Mouse (Mus musculus) lung, postnatal 10 days (tissue): ENCODE data around the gene Kctd6.

ENCODE experiments used
- DNase-seq: peaks from one replicate; pipeline ENCODE4 v3.0.0; 2021

Gene Kctd6

DNA sequence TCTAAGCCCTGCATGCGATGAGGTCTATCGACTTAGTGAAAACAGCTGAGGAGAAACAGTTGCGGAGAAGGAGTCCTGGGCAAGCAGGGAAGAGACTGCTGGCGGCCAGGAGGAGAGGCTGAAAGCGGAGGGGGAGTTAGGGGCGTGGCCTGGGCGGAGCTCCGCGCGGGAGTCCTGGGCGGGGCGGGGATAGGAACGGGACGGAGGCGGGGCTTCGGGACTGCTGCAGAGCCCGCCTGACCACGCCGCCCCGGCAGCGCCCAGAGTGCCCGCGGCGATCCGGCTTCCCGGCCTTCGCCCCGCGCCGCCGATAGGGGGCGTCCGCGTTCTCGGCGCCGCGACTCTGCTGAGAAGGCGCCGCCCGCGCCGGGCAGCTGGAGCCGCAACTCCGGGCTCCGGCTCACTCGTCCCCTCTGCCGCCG is at the start of gene Kctd6:
Kctd6 (plus strand) TSS at position 338 of the 422 bp plus-strand sequence.
- DNase-seq, result peak; percentile 99

DNA sequence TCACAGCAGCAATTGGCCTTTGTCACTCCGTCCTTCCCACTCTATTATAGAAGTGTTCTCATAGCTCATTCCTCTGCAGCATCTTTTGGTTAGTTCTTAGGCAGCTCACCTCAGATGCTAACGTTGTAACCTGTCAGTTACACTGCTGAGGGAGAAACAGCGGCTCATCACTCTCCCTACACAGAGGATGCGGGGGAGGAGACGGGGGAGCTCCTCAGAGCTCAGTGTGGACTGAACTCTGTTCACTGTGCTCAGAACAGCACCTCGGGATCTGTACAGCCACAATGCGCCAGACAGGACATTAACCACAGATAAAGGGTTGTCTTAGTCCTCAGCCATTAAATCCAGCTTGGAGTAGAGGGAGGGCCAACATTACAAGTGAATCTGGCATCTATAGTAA is 49.5 kb upstream of the Kctd6 start:
- no peak for DNase-seq

DNA sequence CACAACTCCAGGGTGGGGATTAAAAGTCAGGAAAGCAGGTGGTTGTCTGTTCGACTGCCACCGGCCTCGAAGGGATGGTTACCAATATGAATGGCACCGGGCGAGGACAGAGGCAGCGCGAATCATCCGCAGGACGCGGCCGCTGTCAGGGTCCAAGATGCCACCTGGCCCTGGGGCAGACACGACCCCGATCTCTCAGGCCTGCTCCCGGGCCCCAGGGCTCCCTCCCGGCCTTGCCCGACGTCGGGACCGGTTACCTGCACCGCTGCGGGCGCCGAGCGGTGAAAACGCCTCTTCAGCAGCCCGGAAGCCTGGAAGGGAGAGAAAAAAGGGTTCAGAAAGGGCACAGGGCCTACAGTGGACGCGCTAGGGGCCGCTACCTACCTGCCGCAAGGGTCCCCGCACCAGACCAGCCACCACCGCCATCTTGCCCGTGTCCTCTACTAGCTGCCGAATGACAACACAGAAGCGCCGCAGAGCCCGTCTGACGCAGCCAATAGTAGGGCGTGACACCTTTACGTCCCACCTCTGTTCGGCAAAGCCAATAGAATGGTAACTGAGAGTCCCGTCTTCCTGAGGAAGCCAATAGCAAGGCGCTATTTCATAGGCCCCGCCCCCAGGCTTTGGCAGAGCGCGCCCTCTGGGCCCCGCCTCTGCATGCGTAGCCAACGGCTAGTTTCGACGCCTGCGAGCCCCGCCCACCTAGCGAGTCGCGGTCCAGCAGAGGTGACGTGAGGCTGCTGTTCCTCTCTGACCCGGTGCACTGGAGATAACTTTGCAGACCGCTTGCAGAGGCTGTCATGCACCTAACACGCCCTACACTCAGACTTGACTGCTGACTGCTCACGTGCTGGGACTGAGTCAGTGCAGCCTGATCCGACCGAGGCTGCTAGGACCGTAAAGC is 41.2 kb upstream of the Kctd6 start, which contains the start of gene Pdhb:
Pdhb (minus strand) TSS at position 519 of the 904 bp plus-strand sequence.
- DNase-seq, result peak; percentile 100

DNA sequence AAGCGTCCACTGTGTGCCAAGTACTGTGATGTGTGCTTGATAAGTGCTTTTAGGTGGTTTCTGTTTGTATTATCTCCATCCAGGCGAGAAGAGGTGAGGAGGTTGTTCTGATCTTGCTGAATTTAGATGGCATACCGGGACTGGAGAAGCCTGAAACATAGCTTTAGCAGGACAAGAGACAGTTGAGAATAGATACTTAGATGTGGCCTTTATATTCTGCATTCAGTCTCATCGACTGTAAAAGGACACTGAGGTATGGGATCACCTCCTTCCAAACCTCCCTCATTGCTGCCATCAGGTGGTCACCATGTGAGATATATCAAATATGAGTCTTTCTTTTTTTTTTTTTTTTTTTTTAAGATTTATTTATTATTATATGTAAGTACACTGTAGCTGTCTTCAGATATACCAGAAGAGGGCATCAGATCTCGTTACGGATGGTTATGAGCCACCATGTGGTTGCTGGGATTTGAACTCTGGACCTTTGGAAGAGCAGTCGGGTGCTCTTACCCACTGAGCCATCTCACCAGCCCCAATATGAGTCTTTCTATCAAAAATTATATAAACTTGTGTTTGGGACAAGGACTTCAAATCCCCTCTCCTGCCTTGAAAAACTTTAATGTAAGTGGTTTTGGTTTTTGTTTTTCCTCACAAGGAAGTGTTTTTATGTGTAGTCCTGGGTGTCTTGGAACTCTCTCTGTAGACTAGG is 40.2 kb upstream of the Kctd6 start:
- DNase-seq, result peak; percentile 37

DNA sequence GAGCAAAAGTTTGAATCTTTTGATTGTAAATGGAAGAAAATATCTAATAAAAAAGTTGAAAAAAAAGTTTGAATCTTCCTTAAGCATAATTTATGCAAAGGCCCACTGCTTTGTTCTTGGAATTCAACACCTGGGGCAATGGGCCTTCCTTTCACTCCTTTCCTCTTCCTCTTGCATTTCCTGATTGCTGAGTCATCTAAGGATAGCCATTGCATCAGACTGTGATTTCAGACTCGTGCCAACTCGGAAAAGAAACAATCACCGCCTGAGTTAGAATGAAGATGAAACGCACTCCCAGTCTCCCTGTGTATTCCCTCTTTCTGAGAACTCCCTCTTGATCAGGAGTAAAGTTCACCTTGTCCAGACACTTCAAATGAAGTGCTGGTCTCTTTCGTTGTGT is 39.3 kb upstream of the Kctd6 start:
- DNase-seq, result no peak

DNA sequence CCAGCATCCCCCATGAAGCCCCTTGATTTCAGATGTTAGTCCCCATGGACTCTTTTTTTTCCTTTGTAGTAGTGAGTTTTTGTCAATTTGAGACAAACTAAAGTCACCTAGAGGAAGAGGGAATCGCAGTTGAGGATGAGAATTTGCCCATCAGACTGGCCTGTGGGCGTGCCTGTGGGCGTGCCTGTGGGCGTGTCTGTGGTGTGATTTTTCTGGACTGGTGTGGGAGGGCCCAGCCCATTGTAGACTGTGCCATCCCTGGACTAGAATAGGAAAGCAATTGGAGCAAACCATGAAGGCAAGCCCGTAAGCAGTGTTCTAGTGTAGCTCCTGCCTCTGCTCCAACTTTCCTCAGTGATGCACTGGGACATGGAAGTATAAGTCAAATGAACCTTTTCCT is 37.7 kb upstream of the Kctd6 start:
- peak; percentile 18 for DNase-seq

DNA sequence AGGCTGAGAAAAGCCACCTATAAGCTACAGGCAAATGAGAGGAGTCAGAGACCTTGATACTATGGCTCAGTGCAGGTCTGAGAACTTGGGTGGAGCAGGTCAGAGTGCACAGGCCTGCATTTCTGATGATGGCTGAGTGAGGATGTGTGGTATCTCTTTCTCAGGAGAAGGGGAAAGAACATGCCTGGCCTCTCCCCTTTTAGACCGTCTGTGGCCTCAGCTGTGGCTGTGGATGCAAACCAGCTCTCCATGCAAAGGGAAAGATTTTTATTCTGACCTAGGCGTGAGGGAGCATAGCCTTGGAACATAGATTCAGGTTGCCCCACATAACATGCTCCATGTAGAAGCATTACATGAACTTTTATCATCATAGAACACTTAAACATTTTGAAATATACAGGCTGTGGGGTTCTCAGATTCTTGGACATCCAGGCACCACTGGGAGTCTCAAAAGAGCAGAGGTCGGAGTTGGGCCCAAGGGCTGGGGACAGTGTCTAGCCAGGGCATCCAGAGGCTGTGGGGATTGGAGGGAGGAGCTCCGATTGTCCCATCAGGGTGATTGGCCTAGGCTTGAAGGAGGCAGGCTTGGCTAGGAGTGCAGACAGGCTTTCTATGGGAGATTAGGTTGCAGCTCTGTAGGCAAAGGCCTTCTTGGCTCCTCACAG is 33.4 kb upstream of the Kctd6 start:
- DNase-seq, result no peak

DNA sequence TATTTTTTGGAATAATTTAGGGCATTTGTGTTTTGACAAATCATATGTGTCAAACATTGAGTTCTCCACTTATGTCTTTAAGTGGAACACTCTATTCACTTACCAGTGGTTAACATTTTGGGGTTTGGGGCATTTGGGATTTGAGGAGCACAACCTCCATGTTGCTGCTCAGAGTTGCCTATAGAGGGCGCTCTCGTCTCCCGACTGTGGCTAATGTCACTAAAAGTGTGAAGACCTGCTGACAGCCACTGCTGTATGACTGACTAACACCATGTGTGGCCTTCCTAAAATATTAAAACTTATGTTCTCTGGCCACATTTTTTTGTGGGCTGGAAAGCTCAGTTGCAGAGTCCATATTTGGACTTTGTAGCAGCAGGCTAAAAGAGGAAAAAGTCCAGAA is 30.6 kb upstream of the Kctd6 start:
- DNase-seq, result no peak

DNA sequence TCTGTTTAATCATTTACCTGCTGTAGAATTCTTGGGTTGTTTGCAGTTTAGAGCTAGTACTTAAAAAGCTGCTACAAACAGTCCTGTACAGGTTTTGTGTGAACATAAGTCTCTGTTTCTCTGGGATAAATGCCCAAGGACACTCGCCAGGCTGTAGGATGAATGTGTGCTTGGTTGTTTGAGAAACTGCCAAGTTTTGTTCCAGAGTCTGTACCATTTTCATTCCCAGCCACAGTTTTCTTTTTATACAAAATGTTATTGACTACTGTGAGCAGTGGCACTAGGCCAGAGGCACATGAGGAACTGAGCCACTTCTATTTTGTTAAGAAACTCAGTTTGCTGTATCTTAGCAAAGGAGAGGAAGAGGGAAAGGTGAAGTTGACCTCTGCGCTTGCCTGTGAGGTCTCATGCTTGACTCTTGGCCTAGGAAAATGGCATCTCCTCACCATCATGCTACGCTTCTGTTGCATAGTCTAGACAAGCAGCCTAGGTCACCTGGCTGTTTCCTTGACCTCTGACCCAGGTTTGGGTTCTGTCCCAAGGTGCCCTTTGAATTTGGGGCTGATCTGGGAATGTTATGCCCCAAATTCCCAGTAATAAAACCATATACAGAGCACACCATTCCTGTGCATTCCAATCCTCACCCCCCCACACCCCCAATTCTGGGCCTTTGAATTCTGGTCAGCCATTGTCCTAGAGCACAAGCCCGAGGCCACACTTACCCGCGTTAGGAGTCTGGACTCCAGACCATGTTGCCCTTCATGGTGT is 27.5 kb upstream of the Kctd6 start:
- DNase-seq, result no peak

DNA sequence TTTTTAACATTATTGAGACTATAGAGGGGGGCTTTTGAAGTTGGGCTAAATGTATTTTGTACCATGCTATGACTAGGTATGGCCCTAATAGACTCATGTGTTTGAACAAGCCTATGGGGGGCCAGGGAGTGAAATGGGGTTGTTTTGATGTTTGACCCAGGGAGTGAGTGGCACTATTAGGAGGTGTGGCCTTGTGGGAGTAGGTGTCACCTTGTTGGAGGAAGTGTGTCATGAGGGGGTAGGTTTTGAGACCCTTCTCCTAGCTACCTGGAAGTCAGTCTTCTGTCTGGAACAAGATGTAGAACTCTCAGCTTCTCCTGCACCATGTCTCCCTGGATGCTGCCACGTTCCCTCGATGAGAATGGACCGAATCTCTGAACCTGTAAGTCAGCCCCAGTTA is 23.4 kb upstream of the Kctd6 start:
- no peak for DNase-seq

DNA sequence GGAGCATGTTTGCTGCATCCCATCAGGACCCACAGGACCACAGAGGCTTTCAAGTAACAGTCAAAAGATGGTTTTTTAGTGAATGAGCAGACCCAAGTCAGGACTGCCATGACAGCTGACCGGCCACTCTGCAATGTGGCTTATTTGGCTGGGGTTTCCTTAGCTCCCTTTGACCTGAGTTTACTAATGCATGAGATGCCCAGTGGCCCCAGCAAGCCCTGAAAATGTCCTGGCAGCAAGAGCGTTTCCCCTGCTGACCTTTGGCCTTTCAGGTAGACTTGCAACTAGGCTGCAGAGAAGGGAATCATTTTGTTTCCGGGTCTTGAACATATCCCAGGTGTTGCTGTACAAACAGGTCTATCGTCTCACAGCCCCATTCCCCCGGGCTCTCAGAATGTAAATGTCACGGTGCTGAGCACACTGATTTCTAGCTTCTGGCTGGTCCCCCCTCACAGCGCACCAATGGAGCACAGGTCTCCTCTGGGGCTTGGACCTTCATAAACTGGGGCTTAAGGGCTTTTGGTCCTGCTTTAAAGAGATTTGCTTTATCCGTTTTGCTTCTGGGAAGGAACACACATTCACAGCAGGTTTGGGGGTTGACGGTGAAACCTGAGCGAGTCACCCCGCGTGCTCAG is 22.5 kb upstream of the Kctd6 start:
- DNase-seq, result no peak

DNA sequence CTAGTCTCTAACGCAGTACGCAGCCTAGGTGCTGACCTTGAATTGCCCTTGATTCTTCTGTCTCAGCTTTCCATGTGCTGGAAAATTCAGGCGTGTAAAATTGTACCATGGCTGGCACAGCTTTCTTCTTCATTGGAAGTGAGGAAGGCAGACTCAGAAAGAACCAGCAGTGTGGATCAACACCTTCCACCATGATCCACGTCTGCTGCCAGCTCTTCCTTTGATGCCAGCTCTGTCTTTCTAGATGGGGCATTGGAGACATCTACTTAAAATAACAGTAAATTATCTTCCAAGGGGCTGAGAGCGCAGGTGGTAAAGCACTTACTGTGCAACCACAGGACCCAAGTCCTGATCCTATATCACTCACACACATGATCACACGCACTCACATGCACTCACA is 21.2 kb upstream of the Kctd6 start:
- no peak for DNase-seq

DNA sequence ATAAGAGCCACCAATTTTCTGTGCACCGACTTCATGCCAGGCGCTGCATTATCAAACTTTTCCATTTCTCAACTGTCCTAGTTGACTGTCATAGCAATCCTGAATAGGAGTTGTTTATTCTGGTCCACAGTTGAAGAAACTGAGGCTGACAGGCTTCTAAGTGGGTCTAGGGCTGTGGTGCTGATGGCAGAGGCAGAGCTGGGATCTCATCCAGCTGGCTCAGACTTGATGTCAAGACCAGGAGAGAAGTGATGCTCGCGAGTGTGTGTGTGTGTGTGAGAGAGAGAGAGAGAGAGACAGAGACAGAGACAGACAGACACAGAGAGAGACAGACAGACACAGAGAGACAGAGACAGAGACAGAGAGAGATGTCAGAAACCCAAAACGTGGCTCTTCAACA is 13.2 kb upstream of the Kctd6 start:
- DNase-seq, result no peak

DNA sequence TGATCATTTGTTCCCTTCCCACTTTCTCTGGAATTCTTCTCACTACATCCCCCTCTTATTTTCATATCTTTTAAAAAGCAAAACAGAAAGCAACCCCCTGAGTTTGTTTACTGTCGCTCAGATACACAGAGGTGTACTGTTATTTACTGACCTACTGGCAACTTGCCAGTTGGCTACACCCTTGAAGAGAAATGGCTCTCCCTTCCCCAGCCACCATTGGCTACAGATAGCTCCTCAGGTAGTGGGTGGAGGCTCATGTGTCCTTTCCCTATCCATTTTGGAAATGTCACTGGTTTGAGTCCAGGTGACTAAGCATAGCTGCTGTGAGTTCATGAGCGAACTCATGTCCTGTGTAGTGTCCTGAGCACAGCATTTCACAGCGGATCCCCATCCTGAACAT is 12.2 kb upstream of the Kctd6 start:
- no peak for DNase-seq

DNA sequence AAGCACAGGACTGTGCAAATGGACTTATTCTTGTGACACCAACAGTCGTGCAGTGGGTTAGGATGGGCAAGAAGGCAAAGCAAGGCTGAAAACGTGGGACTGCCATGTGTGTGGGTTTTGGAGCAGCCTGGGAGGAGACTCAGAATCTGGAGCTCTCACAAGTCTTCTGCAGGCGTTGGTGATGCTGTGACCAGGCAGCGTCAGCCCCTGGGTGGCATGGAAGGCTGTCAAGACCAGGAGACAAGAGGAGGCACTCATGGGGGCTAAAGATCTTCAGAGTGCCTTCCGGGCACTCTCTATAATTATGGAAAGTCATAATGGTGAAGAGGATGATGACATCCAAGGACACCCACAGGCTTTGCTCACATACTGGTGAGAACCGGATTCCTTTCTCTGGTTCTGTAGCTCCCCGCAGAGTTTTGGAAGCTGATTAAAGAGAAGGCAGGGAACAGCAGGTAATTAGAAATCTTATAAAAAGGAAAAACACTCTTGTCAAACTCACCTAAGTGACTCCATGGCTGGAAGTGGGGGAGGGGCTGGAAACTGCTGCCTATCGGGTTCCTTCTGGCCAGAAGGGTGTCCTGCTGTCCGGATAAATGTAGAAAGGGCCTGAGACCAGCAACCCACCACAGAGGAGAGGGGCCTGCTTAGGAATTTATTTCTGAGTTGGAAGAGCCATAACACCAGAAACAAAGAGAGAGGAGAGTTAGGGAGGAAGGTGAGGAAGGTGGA is 7.6 kb upstream of the Kctd6 start:
- no peak for DNase-seq

DNA sequence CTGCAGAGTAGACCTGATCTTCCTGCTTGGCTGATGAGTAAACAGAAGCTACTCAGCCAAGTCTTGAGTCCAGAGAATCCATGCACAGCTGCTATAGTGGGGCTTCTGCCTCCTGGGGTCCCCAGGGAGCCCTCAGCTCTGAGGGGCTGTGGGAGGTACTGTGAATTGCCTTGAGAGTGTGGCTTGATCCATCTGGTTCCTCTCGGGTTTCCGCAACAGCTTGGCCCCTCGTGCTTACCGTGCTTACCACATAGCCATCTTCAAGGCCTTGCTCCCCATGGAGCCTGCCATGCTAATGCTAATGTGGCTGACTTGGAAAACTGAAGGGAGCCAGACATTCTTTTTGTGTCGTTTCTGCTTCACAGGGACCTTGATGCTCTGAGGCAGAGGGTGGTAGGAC is 6.8 kb upstream of the Kctd6 start:
- DNase-seq, result no peak

DNA sequence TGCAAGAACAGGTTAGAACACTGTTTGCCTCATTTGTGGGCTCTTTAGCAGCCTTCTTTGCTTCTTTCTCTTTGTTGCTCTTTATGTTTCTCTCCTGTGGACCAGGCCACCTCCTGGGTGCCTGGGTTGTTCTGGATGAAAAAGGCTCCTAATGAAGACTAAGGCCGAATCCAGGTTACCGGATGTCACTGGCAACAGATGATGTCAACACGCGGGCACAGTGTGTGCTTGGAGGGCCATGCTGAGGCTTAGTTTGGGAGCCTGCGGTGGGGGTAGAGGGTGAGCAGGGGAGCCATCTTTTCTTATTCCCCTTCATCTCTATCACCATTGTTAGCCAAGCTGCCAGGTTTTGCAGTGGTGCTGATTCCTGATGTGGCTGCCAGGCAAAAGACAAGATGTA is 6.4 kb upstream of the Kctd6 start:
- DNase-seq, result no peak

DNA sequence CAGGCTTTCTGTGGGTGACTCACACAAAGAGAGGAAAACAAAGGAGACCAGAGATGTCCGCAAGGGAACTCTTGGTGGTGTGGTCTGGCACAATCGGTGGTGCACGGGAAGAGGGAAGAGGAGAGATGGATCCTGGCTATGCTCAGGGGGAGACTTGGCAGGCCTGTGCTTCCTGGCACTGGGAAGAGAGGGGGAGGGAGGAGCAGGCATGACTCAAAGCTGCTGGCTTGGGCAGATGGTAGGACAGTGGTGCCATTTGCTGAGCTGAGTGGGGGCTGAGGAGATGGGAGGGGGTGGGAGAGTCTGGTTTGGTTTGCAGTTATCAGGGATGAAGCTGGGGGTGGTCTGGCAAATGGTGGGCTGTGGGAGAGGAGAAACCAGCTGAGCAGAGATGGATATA is 5.1 kb upstream of the Kctd6 start:
- peak; percentile 19 for DNase-seq

DNA sequence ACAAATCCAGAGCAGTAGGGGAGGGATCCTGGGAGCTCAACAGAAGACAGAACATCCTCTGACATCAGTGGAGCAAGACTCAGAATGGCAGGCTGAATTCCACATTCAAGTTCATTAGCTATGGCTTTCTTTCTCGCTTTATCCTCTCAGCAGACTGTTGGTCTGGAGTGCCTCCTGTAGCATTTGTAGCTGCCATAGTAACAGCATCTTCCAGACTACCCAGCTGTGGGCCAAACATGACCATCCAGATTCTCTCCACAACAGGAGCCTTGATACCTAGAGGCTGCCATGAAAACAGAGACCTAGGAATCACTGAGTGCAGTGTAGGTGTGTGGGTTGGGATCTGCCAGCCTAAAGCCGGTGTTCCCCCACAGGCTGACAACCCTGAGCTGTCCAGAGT is 4.0 kb upstream of the Kctd6 start:
- no peak for DNase-seq

DNA sequence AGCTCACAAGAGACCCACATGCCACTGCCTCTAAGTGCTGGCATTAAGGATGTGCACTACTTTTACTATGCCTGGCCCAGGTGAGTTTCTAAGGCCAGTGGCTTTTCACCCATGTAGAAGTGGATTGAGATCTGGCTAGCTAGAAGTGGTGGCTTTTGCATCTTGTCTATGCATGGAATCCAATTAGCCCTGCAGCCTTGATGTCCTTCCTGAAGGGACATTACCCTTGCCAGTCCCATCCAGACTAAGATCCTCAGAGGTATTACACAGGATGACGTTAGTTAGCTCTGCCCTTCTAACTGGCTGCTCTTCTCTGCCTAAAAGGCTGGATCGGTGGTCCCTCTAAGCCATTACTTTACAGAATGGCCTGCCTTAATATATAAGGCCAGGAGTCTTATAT is 944 bp upstream of the Kctd6 start:
- no peak for DNase-seq

DNA sequence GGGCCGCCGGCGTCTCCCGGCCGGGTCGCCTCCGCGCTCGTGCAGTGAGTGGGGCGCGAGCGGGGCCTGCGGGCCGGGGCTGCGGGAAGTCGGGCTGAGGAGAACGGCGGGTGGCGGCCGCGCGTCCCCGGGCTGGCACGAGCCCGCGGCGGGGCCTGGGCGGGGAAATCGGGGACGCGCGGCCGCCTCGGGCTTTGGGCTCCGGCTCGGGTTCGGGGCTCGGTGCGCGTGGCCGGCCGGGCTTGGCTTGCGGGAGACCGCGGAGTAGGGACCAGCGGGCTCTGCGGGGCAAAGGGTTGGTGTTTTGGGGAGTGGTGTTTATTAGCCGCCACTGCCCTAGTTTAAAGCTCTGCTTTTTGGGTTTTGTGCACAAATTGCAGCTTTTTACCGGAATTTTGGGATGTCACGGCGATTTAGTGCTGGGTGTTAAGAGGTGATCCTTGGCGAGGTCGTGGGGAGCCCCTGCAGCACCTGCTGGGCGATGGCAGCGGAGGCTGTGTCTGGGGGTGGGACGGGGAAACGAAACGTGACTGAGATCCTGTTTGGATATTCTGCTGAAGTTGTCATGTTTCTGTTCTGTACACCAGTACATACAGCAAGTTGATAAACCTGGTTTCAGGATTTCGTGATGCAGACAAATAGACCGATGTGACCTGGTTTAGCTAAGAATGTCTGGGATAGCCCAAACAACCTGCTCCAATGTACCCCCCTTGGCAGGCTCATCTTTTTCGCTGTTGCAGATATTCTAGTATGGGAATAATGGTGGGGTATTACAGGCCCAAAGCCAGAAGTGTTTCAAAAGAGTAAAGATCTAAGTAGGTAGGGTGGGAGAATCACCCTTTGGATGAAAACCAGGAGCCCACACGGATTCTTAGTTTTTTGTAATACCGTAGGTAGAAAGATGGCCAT is 613 bp downstream of the Kctd6 start:
- DNase-seq, result peak; percentile 77
